Mouse (Mus musculus) cerebral cortex, adult 2 months (tissue): ENCODE results near the gene Sp7.

ENCODE experiments used
- WGBS: fragments of 180-500 bp; shearing (Covaris S2); methylation state at CpG from one replicate; pipeline ENCODE4 v1.1.7; 2018; 5-methylcytosine and 5-hydroxymethylcytosine counted together

Gene Sp7

DNA sequence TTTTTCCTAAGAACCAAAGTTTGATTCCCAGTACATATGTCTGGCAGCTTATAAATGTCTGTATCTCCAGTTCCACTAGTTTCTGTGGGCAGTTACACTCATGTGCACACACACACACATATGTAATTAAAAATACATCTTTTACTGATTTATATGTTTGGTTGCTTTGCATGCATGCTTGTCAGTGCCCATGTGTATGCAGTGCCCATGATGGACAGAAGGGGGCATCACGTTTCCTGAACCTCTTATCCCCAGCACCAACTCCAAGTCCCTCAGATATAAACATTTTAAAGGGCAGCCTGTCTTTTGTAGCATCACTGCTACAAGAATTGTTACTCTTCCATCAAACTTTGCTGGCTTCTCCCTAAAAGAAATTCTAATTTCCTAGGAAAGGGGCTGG, 25.4 kb downstream of the Sp7 start:
- 7% methylated on average over 1 of the region's 1 CpGs for WGBS

DNA sequence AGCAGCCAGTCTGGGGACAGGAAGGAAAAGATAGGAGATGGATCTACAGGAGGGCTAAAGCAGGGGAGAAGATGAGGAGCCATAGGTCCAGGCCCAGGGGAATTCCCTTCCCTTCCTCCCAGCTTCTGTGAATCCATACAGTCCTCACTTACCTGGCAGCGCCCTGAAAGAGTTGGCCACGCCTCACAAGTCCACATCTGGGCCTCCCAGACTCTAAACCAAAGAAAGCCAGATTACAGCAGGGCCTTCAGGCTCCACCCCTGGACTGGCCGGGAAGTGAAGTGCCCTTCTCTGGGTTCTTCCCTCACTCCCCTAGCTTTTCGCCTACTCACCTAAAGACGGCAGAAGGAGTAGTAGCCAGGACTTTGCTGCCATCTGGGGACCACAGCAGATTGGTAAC, 27.4 kb downstream of the Sp7 start:
- 74% methylated on average over 5 of the region's 5 CpGs for WGBS

GRCm38 (mm10) chr15:102336946-102337345, 30.0 kb downstream of the Sp7 start:
- WGBS, result 88% methylated on average over 4 of the region's 4 CpGs

DNA sequence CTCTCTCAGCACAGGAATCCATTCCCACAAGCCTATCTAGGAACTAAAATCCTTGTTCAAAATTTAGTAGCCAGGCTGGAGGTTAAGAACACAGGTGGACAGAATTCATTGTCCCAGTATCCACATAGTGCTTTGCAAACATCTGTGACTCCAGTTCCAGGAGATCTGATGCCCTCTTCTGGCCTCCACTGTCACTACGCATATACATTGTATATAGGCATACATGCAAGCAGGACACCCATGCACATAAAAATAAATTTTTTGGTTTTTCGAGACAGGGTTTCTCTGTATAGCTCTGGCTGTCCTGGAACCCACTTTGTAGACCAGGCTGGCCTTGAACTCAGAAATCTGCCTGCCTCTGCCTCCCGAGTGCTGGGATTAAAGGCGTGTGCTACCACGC, 31.1 kb downstream of the Sp7 start:
- 86% methylated on average over 5 of the region's 5 CpGs for WGBS

DNA sequence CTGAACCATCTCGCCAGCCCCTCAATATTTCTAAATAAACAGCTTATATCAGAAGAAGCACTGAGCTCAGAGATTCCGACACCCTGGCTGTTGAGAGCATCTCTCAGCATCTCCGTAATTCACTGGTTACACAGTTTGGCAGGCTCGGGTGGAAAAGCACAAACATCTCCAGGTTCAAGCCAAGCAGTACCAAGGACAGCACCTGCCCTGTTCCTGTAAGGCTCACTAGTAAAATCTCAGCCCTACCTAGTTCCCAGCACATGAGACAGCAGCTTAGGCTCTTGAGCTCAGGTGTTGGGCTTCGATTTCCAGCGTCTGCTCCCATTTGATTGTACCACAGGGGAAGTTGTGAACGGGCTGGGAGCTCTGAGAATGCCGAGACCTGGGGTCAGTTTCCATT, 31.7 kb downstream of the Sp7 start:
- 90% methylated on average over 8 of the region's 8 CpGs for WGBS

GRCm38 (mm10) chr15:102331610-102332015, 35.4 kb downstream of the Sp7 start, which contains the start of gene Myg1:
TSS of gene Myg1 (plus strand) at chr15:102331709.
- WGBS, result under 1% methylated on average over 30 of the region's 30 CpGs

DNA sequence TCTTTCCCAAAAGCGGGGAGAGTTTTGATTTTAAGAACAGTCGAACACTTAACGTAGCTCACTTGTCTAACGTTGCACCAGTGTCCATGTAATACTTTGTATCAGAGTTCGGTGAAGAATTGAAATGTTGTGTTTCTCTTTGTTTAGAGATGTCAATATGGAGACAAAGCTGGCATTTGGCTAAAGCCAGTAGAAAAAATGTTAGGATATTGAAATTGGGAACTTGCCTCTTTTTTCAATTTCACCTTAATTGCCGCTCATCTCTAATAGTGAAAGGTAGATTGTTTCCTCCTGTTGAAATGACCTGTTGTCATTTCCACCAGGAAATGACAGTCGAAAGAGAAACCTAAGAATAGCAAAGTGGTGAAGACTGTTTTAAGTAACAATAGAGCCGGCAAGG, 40.1 kb downstream of the Sp7 start:
- WGBS, result 48% methylated on average over 8 of the region's 8 CpGs

DNA sequence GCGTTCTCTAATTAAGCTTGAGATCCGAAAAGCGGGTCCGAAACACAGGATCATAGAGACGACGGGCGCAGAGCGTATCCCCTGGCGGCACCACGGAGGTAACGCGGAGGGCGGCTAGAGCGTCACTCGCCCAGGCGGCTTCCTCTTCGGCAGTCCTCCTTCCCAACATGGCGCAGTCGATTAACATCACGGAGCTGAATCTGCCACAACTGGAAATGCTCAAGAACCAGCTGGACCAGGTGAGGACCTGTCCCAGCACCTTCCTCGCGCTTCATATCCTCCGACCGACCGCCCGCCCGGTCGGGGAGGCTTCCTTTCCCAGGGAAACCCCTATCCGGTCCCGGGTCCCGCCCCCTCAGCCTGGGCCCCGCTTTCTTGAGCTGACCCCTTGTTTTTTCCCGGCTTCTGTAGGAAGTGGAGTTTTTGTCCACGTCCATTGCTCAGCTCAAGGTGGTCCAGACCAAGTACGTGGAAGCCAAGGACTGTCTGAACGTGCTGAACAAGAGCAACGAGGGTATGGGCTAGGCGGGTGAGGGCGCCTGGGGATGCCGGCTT, 40.9 kb downstream of the Sp7 start, which contains the start of gene Pfdn5:
TSS of gene Pfdn5 (plus strand) at position 95 of the 555 bp plus-strand sequence.
- under 1% methylated on average over 40 of the region's 40 CpGs for WGBS

- 76% methylated on average over 12 of the region's 12 CpGs for WGBS
Measured at GRCm38 (mm10) chr15:102324654-102325473, 42.1 kb downstream of the Sp7 start.

DNA sequence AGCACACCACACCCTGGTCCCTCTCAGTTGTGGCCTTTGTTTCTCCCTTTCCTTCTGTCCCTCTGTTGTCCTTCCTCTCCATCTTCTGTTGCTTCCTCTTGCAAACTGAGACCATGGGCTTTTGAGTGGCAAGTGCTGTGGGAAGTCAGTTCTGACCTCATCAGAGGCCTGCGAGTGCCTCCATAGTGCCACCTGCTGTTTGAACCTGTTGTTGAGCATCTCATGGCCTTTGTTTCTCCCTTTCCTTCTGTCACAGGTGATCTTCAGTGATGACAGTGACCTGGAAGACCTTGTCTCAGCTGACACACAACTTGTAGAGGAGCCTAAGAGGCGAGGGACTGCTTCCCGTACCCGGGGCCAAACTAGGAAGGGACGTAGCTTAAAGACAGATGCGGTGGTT, 50.7 kb downstream of the Sp7 start:
- WGBS, result 90% methylated on average over 6 of the region's 6 CpGs

DNA sequence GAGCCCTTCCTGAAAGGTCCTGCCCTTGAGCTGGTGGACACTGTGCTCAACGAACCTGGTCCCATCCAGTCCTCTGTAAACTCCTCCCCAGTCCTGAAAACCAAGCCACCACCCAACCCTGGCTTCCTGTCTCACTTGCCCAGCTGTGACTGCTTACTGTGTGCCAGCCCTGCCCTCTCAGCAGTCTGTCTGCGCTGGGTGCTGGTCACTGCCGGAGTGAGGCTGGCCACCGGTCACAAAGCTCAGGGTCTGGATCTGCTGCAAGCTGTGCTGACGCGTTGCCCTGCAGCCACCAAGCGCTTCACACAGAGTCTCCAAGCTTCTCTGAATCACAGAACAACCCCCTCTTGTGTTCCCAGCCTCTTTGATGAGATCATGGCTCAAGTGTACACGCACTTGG, 51.7 kb downstream of the Sp7 start:
- 64% methylated on average over 8 of the region's 8 CpGs for WGBS

GRCm38 (mm10) chr15:102310074-102310845, 56.7 kb downstream of the Sp7 start:
- 82% methylated on average over 10 of the region's 10 CpGs for WGBS

- WGBS, result 91% methylated on average over 9 of the region's 9 CpGs
Measured at GRCm38 (mm10) chr15:102308717-102309116, 58.3 kb downstream of the Sp7 start.
